In genomic region chr16:45376294-45376693, GRCm38 (mm10) we compare ENCODE assay signal across 19 mouse cellular contexts. TPM values are rescaled to one million over a fixed set of nuclear protein-coding genes. Genes with fewer than 3 reads are reported as not detected.
DNase-seq lines count a peak whose midpoint lies in the region; ATAC-seq and TF ChIP-seq lines count a peak whose summit lies in the region.
"Had no signal": no experiment of that assay in that cellular context is flagged by ENCODE, and none has a peak within 500 bp of the region (broad histone marks: within the 10 kb centered on the region; RNA-seq: fewer than 3 reads in every experiment).

No protein-coding gene starts in this region.

- no peaks in the 10 kb centered on the region for H3K79me2 ChIP-seq in myocyte (ENCODE audit: control insufficient read depth, insufficient read depth)

- H3K9ac ChIP-seq in heart, embryonic 11.5 days (ENCODE audit: low read depth, low read length): no peak overlapping the region
- H3K9ac ChIP-seq: forebrain, embryonic 13.5 days; hindbrain, embryonic 12.5 days; midbrain, embryonic 12.5 days; stomach, embryonic 15.5 days had no signal

- no peaks in the 10 kb centered on the region for H3K27me3 ChIP-seq in heart, embryonic 11.5 days (ENCODE audit: control insufficient read depth, insufficient read depth, low read length)
- H3K27me3 ChIP-seq in myocyte (ENCODE audit: control insufficient read depth, insufficient read depth, insufficient read length): no peaks in the 10 kb centered on the region
- H3K27me3 ChIP-seq: CH12.LX; forebrain, embryonic 13.5 days; hindbrain, embryonic 12.5 days; midbrain, embryonic 12.5 days; stomach, embryonic 15.5 days had no signal

- no peak overlapping the region for H3K27ac ChIP-seq in heart, embryonic 11.5 days (ENCODE audit: low read depth, low read length)
- H3K27ac ChIP-seq: forebrain, embryonic 13.5 days; hindbrain, embryonic 12.5 days; midbrain, embryonic 12.5 days; stomach, embryonic 15.5 days had no signal

- peak; percentile 3 for DNase-seq in cerebellum, adult 11 months
- no peak for DNase-seq in cerebellum, adult 18-20 months
- DNase-seq in heart, adult 18-20 months: peak; percentile 33 to 72
- DNase-seq in layer of hippocampus, adult 11-12 months (ENCODE audit: low spot score): peak; percentile 32
- DNase-seq in layer of hippocampus, postnatal 10 days (ENCODE audit: low spot score in 2 of 2): no peak
- DNase-seq in gastrocnemius, postnatal 25 days: no peak
- DNase-seq: adrenal gland, postnatal 10 days; embryo, embryonic 11 days; gastrocnemius, postnatal 10 days; kidney, postnatal 10 days; right cerebral cortex, adult 18-20 months; thymus, postnatal 25 days had no signal

- H3K4me1 ChIP-seq in heart, embryonic 11.5 days (ENCODE audit: control insufficient read depth, insufficient read depth, low read length): no peaks in the 10 kb centered on the region
- H3K4me1 ChIP-seq: forebrain, embryonic 13.5 days; hindbrain, embryonic 12.5 days; midbrain, embryonic 12.5 days; stomach, embryonic 15.5 days had no signal

- ATAC-seq in heart, embryonic 11.5 days (replicated peaks; ENCODE audit: insufficient number of reproducible peaks, low FRiP score, low TSS enrichment): no peak
- ATAC-seq: forebrain, embryonic 13.5 days had no signal

- H3K9me3 ChIP-seq in heart, embryonic 11.5 days (replicated peaks; ENCODE audit: control insufficient read depth, low read length): no peaks in the 10 kb centered on the region
- H3K9me3 ChIP-seq: forebrain, embryonic 13.5 days; hindbrain, embryonic 12.5 days; midbrain, embryonic 12.5 days; stomach, embryonic 15.5 days had no signal

- WGBS in heart, embryonic 11.5 days (ENCODE audit: insufficient replicate concordance): 67% methylated on average over 4 of the region's 4 CpGs

- TF ChIP-seq POLR2A in myocyte (IDR thresholded peaks at IDR 0.05; ENCODE audit: insufficient read length, low read depth): no peak

- no peak overlapping the region for H3ac ChIP-seq in myocyte (ENCODE audit: control insufficient read depth, insufficient read length)

- no peak overlapping the region for H3K4me2 ChIP-seq in heart, embryonic 11.5 days
- peak overlapping the region; percentile 10 for H3K4me2 ChIP-seq in myocyte (ENCODE audit: low read depth)
- H3K4me2 ChIP-seq: forebrain, embryonic 13.5 days; hindbrain, embryonic 12.5 days; midbrain, embryonic 12.5 days; stomach, embryonic 15.5 days had no signal

- no peaks in the 10 kb centered on the region for H3K36me3 ChIP-seq in heart, embryonic 11.5 days (ENCODE audit: control insufficient read depth, insufficient read depth, low read length)
- H3K36me3 ChIP-seq in myocyte (ENCODE audit: control insufficient read depth, insufficient read depth): peaks cover under 1% of the 10 kb centered on the region
- H3K36me3 ChIP-seq: hindbrain, embryonic 12.5 days; midbrain, embryonic 12.5 days; stomach, embryonic 15.5 days had no signal

- no peak overlapping the region for H3K4me3 ChIP-seq in heart, embryonic 11.5 days (ENCODE audit: low read depth, low read length)
- no peak overlapping the region for H3K4me3 ChIP-seq in myocyte
- H3K4me3 ChIP-seq: forebrain, embryonic 13.5 days; hindbrain, embryonic 12.5 days; midbrain, embryonic 12.5 days; stomach, embryonic 15.5 days had no signal

TF ChIP-seq in myocyte, 11 proteins besides CTCF, POLR2A, EP300 and RAD21:
- TF ChIP-seq MAX (IDR thresholded peaks at IDR 0.05; ENCODE audit: low read depth) (no peak), USF1 (IDR thresholded peaks at IDR 0.05; ENCODE audit: low read depth) (no peak), E2F4 (IDR thresholded peaks at IDR 0.05; ENCODE audit: insufficient read depth) (no peak), SRF (IDR thresholded peaks at IDR 0.05; ENCODE audit: control insufficient read depth, insufficient read length, low read depth) (no peak), REST (IDR thresholded peaks at IDR 0.05; ENCODE audit: insufficient read depth, insufficient read length) (no peak), CEBPB (IDR thresholded peaks at IDR 0.05; ENCODE audit: insufficient read depth, poor library complexity, severe bottlenecking) (no peak), TCF12 (IDR thresholded peaks at IDR 0.05; ENCODE audit: insufficient read depth, poor library complexity, severe bottlenecking) (no peak), MYOD1 (IDR thresholded peaks at IDR 0.05; ENCODE audit: control insufficient read depth in 1 of 3, insufficient read length in 2 of 3, low read depth in 2 of 3) (no peak), TCF3 (IDR thresholded peaks at IDR 0.05; ENCODE audit: insufficient read length, low read depth) (no peak), POLR2AphosphoS2 (IDR thresholded peaks at IDR 0.05; ENCODE audit: insufficient read length, low read depth) (no peak), MYOG (IDR thresholded peaks at IDR 0.05; ENCODE audit: control insufficient read depth in 1 of 3, insufficient read depth in 1 of 3, insufficient read length in 2 of 3, low read depth in 2 of 3) (no peak)

RNA-seq across cellular contexts. Expression of gene Cd200, which starts 32.6 kb away (rescaled TPM):
- total RNA-seq in heart, adult 18-20 months (2021): 10 to 100 TPM; 53.2 to 57.0 TPM
- polyA plus RNA-seq in heart, embryonic 11.5 days (2014; fragmentation: Nextera tagmentation; extraction: Ambion mirVana): 9.9 and 11.4 TPM in 2 replicates
- 100 to 1,000 TPM; 175 to 176 TPM for total RNA-seq in layer of hippocampus, postnatal 10 days (2021)
- 40.3 TPM for polyA plus RNA-seq in myocyte (2012; fragmentation: generic; extraction: Trizol)
- 10 to 100 TPM; 19.6 to 20.7 TPM for total RNA-seq in gastrocnemius, postnatal 25 days (2021)

Comparison
In these comparisons a context has a peak if more than half of its experiments do, and no peak if none do; other contexts are left out.
1. DNase-seq: peak in cerebellum, adult 11 months (single experiment), heart, adult 18-20 months (2 of 2) and layer of hippocampus, adult 11-12 months (single experiment); none in cerebellum, adult 18-20 months (0 of 2), layer of hippocampus, postnatal 10 days (0 of 2) and gastrocnemius, postnatal 25 days (single experiment).